Mouse (Mus musculus): Measurements from ENCODE around the gene Slc25a44. TPM values are rescaled to one million over a fixed set of nuclear protein-coding genes. Genes with fewer than 3 reads are reported as not detected.
A peak's percentile ranks its signal among the peaks of the same experiment; 100 is the strongest.
"Not testable (repeated sequence)": the region's sequence is repeated elsewhere in the genome, so short reads cannot be mapped to it uniquely, and the experiment has no call there.

The Slc25a44 gene
- polyA plus RNA-seq, 1 experiment from 2014 or later: 20.6 TPM

GRCm38 (mm10) chr3:88428639-88429038 lies 3.7 kb upstream of the Slc25a44 start:
- not testable (repeated sequence) for H3K4me2 ChIP-seq; H3K9me3 ChIP-seq (ENCODE audit: control insufficient read depth, low read length); H3K4me3 ChIP-seq (ENCODE audit: low read depth, low read length); H3K36me3 ChIP-seq (ENCODE audit: control insufficient read depth, insufficient read depth, low read length); H3K4me1 ChIP-seq (replicated peaks; ENCODE audit: control insufficient read depth, insufficient read depth, low read length); DNase-seq (ENCODE audit: low spot score); H3K27me3 ChIP-seq (replicated peaks; ENCODE audit: control insufficient read depth, insufficient read depth, low read length); ATAC-seq (replicated peaks; ENCODE audit: low FRiP score); H3K27ac ChIP-seq (ENCODE audit: low read depth, low read length); H3K9ac ChIP-seq (ENCODE audit: low read depth, low read length)
- WGBS: 67% methylated on average over 8 of the region's 8 CpGs

GRCm38 (mm10) chr3:88427342-88427905 lies 2.5 kb upstream of the Slc25a44 start:
- WGBS: 52% methylated on average over 4 of the region's 4 CpGs
- Histone ChIP-seq H3K27ac (ENCODE audit: low read depth, low read length) (no peak overlapping the region), H3K9me3 (ENCODE audit: control insufficient read depth, low read length) (no peaks in the 10 kb centered on the region), H3K4me2 (no peak overlapping the region), H3K9ac (ENCODE audit: low read depth, low read length) (no peak overlapping the region), H3K4me3 (ENCODE audit: low read depth, low read length) (no peak overlapping the region), H3K4me1 (replicated peaks; ENCODE audit: control insufficient read depth, insufficient read depth, low read length) (peaks cover 12% of the 10 kb centered on the region), H3K36me3 (ENCODE audit: control insufficient read depth, insufficient read depth, low read length) (no peaks in the 10 kb centered on the region), H3K27me3 (replicated peaks; ENCODE audit: control insufficient read depth, insufficient read depth, low read length) (no peaks in the 10 kb centered on the region)
- DNase-seq (ENCODE audit: low spot score) (no peak), ATAC-seq (replicated peaks; ENCODE audit: low FRiP score) (no peak)

DNA sequence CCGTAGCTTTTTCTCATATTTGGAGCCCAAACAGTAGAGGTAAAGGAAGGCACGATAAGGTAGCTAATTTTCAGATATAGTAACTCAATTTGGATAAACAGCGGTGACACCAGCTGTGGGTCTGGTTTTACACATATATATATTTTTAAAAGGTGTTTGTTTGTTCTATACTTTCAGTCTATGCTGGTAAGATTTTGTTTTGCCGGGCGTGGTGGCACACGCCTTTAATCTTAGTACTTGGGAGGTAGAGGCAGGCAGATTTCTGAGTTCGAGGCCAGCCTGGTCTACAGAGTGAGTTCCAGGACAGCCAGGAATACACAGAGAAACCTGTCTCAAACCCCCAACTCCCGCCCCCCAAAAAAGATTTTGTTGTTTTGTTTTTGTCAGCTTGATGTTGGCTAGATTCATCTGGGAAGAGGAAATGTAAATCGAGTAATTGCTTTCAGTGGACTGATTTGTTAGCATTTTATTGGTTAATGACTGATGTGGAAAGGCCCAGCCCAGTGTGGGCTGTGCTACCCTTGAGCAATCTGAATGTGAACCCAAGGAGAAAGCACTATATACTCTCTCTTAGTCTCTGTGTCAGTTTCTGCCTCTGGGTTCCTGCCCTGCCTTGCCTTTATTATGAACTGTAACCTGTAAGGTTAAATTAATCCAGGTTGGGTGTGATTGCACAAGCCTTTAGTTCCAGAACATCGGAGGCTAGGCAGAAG lies 925 bp upstream of the Slc25a44 start:
- Histone ChIP-seq H3K4me1 (replicated peaks; ENCODE audit: control insufficient read depth, insufficient read depth, low read length) (peaks cover 24% of the 10 kb centered on the region), H3K36me3 (ENCODE audit: control insufficient read depth, insufficient read depth, low read length) (peaks cover 4% of the 10 kb centered on the region; the same call in 1 of the 2 replicates), H3K4me2 (peak overlapping the region; percentile 91), H3K27me3 (replicated peaks; ENCODE audit: control insufficient read depth, insufficient read depth, low read length) (no peaks in the 10 kb centered on the region), H3K9ac (ENCODE audit: low read depth, low read length) (no peak overlapping the region), H3K4me3 (ENCODE audit: low read depth, low read length) (no peak overlapping the region), H3K27ac (ENCODE audit: low read depth, low read length) (no peak overlapping the region), H3K9me3 (ENCODE audit: control insufficient read depth, low read length) (no peaks in the 10 kb centered on the region)
- ATAC-seq (replicated peaks; ENCODE audit: low FRiP score) (no peak), DNase-seq (ENCODE audit: low spot score) (no peak)
- 78% methylated on average over 10 of the region's 10 CpGs for WGBS

DNA sequence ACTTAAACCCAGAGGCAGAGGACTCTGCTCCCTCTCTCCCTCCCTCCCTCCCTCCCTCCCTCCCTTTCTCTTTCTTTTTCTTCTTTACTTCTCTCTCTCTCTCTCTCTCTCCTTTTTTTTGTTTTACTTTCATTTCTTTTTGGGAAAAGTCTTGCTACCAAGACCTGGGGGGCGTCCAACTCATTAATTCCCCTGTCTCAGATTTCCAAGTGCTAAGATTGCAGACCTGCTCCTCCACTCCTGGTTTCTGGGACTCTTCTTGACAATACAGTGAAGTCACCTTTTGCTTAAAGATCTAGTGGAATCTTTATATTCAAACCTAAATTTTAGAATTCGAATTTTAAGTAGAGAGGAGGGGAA lies 371 bp upstream of the Slc25a44 start:
- H3K27ac ChIP-seq (ENCODE audit: low read depth, low read length): no peak overlapping the region
- H3K4me1 ChIP-seq (replicated peaks; ENCODE audit: control insufficient read depth, insufficient read depth, low read length): peaks cover 24% of the 10 kb centered on the region
- 14% methylated on average over 2 of the region's 2 CpGs for WGBS

DNA sequence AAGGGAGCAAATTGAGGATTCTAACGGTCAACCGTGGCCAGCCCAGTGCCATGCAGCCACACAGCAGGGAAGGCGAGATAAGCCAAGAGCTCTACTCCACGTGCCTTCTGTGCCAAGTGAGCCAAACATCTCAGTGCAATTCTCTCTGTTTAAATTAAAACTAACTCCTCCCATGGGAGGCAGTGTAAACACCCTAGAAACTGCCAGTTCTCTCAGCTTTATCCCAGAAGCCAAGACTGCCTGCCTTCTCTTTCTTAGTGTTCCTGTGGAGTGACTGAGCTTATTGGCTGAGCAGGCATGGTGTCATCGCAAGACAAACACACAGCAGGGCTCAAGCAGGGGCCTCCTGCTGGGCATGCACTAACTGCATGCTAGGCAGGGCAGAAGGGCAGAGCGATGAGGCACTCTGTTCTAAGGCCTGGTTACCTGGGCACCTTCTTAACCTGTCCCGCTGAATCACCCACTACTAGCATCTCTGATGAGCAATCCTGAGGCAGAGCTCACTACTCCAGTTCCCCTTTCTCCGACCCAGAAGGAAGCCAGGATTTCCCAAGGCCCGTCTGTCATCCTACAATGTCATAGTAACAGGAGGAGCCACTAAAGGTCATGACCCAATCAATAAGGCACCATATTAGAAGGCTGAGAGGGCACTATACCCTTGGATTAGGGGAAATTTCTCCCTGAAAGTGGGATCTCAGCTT lies 2.8 kb downstream of the Slc25a44 start:
- peak overlapping the region; percentile 33 for H3K4me2 ChIP-seq
- no peaks in the 10 kb centered on the region for H3K27me3 ChIP-seq (replicated peaks; ENCODE audit: control insufficient read depth, insufficient read depth, low read length)
- no peaks in the 10 kb centered on the region for H3K9me3 ChIP-seq (ENCODE audit: control insufficient read depth, low read length)
- DNase-seq (ENCODE audit: low spot score) (no peak), ATAC-seq (replicated peaks; ENCODE audit: low FRiP score) (0 out of 2 replicates have a peak, but pooled peaks have one; percentile 19)
- H3K36me3 ChIP-seq (ENCODE audit: control insufficient read depth, insufficient read depth, low read length): peaks cover 25% of the 10 kb centered on the region; the same call in 1 of the 2 replicates
- H3K4me1 ChIP-seq (replicated peaks; ENCODE audit: control insufficient read depth, insufficient read depth, low read length): peaks cover 24% of the 10 kb centered on the region
- peak overlapping the region; percentile 33 for H3K27ac ChIP-seq (ENCODE audit: low read depth, low read length)
- peak overlapping the region; percentile 16; the same call in 1 of the 2 replicates for H3K9ac ChIP-seq (ENCODE audit: low read depth, low read length)
- no peak overlapping the region for H3K4me3 ChIP-seq (ENCODE audit: low read depth, low read length)
- 42% methylated on average over 9 of the region's 9 CpGs for WGBS

More for the DNA sequence above, 371 bp upstream of the Slc25a44 start:
- Histone ChIP-seq H3K9me3 (ENCODE audit: control insufficient read depth, low read length) (no peaks in the 10 kb centered on the region), H3K4me2 (peak overlapping the region; percentile 91), H3K27me3 (replicated peaks; ENCODE audit: control insufficient read depth, insufficient read depth, low read length) (no peaks in the 10 kb centered on the region), H3K36me3 (ENCODE audit: control insufficient read depth, insufficient read depth, low read length) (peaks cover 9% of the 10 kb centered on the region; the same call in 1 of the 2 replicates), H3K4me3 (ENCODE audit: low read depth, low read length) (peak overlapping the region; percentile 82; the same call in 1 of the 2 replicates), H3K9ac (ENCODE audit: low read depth, low read length) (peak overlapping the region; percentile 52; the same call in 1 of the 2 replicates)
- DNase-seq (ENCODE audit: low spot score) (no peak), ATAC-seq (replicated peaks; ENCODE audit: low FRiP score) (no peak)

DNA sequence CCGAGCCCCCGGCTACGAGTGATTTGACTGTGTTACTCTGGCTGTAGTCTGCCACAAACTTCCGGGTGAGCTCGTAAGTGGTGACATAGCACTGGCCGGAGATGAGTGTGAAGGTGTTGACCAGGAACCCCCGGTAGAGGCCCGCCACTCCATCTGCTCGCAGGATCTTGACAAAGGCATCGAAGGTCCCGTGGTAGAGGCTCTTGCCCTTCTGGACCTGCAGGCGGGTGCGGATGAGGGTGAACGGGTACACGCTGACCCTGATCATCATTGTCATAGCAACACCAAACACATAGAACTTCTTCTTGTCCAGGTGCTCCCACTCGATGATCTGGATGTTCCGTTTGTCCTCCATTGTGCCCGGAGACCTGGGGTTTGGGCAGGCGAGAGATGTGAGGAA lies 4.2 kb downstream of the Slc25a44 start:
- ATAC-seq (replicated peaks; ENCODE audit: low FRiP score) (no peak), DNase-seq (ENCODE audit: low spot score) (no peak)
- no peak overlapping the region for H3K4me2 ChIP-seq
- no peaks in the 10 kb centered on the region for H3K9me3 ChIP-seq (ENCODE audit: control insufficient read depth, low read length)
- WGBS: 90% methylated on average over 19 of the region's 19 CpGs
- no peak overlapping the region for H3K27ac ChIP-seq (ENCODE audit: low read depth, low read length)
- peaks cover 29% of the 10 kb centered on the region; the same call in 1 of the 2 replicates for H3K36me3 ChIP-seq (ENCODE audit: control insufficient read depth, insufficient read depth, low read length)
- no peaks in the 10 kb centered on the region for H3K27me3 ChIP-seq (replicated peaks; ENCODE audit: control insufficient read depth, insufficient read depth, low read length)
- no peak overlapping the region for H3K4me3 ChIP-seq (ENCODE audit: low read depth, low read length)
- no peak overlapping the region for H3K9ac ChIP-seq (ENCODE audit: low read depth, low read length)
- H3K4me1 ChIP-seq (replicated peaks; ENCODE audit: control insufficient read depth, insufficient read depth, low read length): peaks cover 26% of the 10 kb centered on the region

DNA sequence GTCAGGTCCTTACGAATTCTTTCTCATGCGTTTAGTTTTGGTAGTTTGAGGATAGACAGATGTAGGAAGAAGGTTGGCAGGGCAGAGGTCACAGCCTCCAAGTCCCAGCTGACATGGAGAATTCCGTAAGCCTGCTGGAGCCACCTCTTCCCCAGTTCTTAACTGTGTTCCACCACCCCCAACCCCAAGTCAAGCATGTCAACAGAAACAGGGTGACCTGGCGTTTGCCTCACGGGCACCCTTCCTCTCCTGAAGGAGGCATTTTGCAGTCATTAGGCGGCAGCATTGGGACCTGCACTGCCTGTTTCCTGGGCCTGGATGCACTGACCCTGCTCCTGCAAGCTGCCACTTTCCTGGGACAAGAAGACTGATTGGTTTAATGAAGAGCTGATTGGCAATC lies 6.9 kb downstream of the Slc25a44 start:
- WGBS: 81% methylated on average over 6 of the region's 6 CpGs
- Histone ChIP-seq H3K4me1 (replicated peaks; ENCODE audit: control insufficient read depth, insufficient read depth, low read length) (peaks cover 21% of the 10 kb centered on the region), H3K27me3 (replicated peaks; ENCODE audit: control insufficient read depth, insufficient read depth, low read length) (no peaks in the 10 kb centered on the region), H3K9ac (ENCODE audit: low read depth, low read length) (no peak overlapping the region), H3K36me3 (ENCODE audit: control insufficient read depth, insufficient read depth, low read length) (peaks cover 33% of the 10 kb centered on the region; the same call in 1 of the 2 replicates), H3K4me2 (no peak overlapping the region), H3K27ac (ENCODE audit: low read depth, low read length) (no peak overlapping the region), H3K9me3 (ENCODE audit: control insufficient read depth, low read length) (no peaks in the 10 kb centered on the region), H3K4me3 (ENCODE audit: low read depth, low read length) (no peak overlapping the region)
- no peak for ATAC-seq (replicated peaks; ENCODE audit: low FRiP score)
- no peak for DNase-seq (ENCODE audit: low spot score)

- no peak for ATAC-seq (replicated peaks; ENCODE audit: low FRiP score)
- WGBS: 58% methylated on average over 4 of the region's 4 CpGs
- H3K4me1 ChIP-seq (replicated peaks; ENCODE audit: control insufficient read depth, insufficient read depth, low read length): peaks cover 20% of the 10 kb centered on the region
These were observed 9.3 kb downstream of the Slc25a44 start for GRCm38 (mm10) chr3:88415668-88416067.

More at GRCm38 (mm10) chr3:88415668-88416067, 9.3 kb downstream of the Slc25a44 start:
- Histone ChIP-seq H3K27me3 (replicated peaks; ENCODE audit: control insufficient read depth, insufficient read depth, low read length) (no peaks in the 10 kb centered on the region), H3K4me3 (ENCODE audit: low read depth, low read length) (no peak overlapping the region), H3K4me2 (no peak overlapping the region), H3K9me3 (ENCODE audit: control insufficient read depth, low read length) (no peaks in the 10 kb centered on the region), H3K36me3 (ENCODE audit: control insufficient read depth, insufficient read depth, low read length) (peaks cover 35% of the 10 kb centered on the region; the same call in 1 of the 2 replicates), H3K9ac (ENCODE audit: low read depth, low read length) (0 out of 2 replicates have a peak overlapping the region, but pooled peaks have one; percentile 6), H3K27ac (ENCODE audit: low read depth, low read length) (no peak overlapping the region)
- DNase-seq (ENCODE audit: low spot score): no peak

Measured in liver, embryonic 11.5 days (tissue).